Mouse (Mus musculus): ENCODE results near the gene Cebpg. TPM values are rescaled to one million over a fixed set of nuclear protein-coding genes. Genes with fewer than 3 reads are reported as not detected.

Gene Cebpg
- polyA plus RNA-seq, 1 experiment from 2014 or later, result 38.1 TPM

DNA sequence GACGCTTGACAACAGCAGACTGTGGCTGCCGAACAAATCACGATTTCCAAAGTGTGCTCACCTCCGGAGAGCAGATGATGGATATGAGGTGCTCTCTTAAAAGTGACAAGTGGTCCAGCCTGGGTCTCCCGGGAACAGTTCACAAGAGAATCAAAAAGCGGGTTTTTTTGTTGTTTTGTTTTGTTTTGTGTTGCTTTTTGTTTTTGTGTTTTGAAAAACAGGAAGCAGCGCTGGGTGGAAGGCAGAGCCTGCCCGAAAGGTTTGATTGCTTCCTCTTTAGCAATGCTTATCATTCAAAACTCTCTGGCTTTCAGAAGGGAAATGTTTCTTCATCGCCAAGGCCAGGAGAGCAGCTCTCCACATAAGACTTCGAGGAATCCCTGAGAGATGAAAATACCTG is 626 bp upstream of the Cebpg start:
- no peak for DNase-seq (ENCODE audit: low spot score)
- Histone ChIP-seq H3K4me1 (ENCODE audit: control insufficient read depth, insufficient read depth, low read length) (0 out of 2 replicates have a peak, but pooled peaks cover 4% of the 10 kb centered on the region), H3K9me3 (ENCODE audit: control insufficient read depth, low read length) (no peaks in the 10 kb centered on the region), H3K4me2 (ENCODE audit: low read depth, severe bottlenecking) (peak overlapping the region; percentile 79), H3K4me3 (ENCODE audit: low read depth, low read length) (peak overlapping the region; percentile 94), H3K27me3 (ENCODE audit: control insufficient read depth, insufficient read depth, low read length) (no peaks in the 10 kb centered on the region), H3K36me3 (ENCODE audit: control insufficient read depth, insufficient read depth, low read length) (no peaks in the 10 kb centered on the region), H3K27ac (replicated peaks; ENCODE audit: low read depth, low read length) (no peak overlapping the region), H3K9ac (ENCODE audit: low read length) (peak overlapping the region; percentile 35)
- ATAC-seq (ENCODE audit: insufficient number of reproducible peaks, low FRiP score, low TSS enrichment, low read depth), result no peak
- 26% methylated on average over 10 of the region's 10 CpGs for WGBS

DNA sequence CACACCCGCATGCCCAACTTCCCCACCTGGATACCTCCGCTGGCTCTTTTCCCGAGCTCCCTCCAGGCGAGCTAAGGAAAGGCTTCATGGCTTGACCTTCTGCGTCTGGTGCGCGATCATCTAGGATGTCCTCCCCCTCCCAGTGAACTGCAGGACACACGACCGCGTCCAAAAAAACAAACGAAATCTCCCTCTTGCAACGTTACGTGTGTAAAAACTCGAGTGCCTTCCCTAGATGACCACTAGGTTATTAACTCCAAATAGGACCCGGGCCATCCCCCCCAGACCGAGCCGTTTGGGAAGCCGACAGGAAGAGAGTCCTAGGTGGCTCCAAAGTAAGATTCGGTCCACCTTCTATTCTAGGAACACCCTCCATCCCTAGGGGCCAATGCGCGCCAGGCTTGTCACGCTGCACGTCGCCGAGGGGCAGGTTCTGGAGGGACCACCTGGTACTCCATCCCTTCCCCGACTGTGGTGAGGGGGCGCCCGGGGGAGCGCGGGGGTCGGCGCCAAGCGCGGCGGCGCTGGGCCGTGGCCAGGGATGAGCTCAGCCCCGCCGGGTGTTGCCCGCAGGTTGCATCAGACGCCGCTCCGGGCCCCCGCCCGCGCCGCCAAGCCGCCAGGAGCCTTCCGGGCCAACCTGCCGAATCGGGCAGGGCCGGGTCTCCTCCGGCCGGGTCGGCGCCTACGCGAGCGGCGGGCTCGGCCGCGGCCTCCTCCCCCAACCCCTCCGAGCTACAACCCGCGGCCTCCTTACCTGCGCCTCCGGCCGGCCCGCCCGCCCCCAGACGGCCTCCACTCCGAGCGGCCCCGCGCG is 546 bp downstream of the Cebpg start:
- peak; percentile 88 for ATAC-seq (ENCODE audit: insufficient number of reproducible peaks, low FRiP score, low TSS enrichment, low read depth)
- H3K27ac ChIP-seq (replicated peaks; ENCODE audit: low read depth, low read length), result peak overlapping the region; percentile 81
- DNase-seq (ENCODE audit: low spot score), result peak; percentile 60
- H3K9me3 ChIP-seq (ENCODE audit: control insufficient read depth, low read length), result no peaks in the 10 kb centered on the region
- H3K4me1 ChIP-seq (ENCODE audit: control insufficient read depth, insufficient read depth, low read length), result 0 out of 2 replicates have a peak, but pooled peaks cover 4% of the 10 kb centered on the region
- H3K9ac ChIP-seq (ENCODE audit: low read length), result peak overlapping the region; percentile 92
- no peaks in the 10 kb centered on the region; the same call in 1 of the 2 replicates for H3K36me3 ChIP-seq (ENCODE audit: control insufficient read depth, insufficient read depth, low read length)
- H3K4me3 ChIP-seq (ENCODE audit: low read depth, low read length), result peak overlapping the region; percentile 94
- H3K27me3 ChIP-seq (ENCODE audit: control insufficient read depth, insufficient read depth, low read length), result no peaks in the 10 kb centered on the region
- WGBS, result under 1% methylated on average over 63 of the region's 77 CpGs
- H3K4me2 ChIP-seq (ENCODE audit: low read depth, severe bottlenecking), result peak overlapping the region; percentile 79

DNA sequence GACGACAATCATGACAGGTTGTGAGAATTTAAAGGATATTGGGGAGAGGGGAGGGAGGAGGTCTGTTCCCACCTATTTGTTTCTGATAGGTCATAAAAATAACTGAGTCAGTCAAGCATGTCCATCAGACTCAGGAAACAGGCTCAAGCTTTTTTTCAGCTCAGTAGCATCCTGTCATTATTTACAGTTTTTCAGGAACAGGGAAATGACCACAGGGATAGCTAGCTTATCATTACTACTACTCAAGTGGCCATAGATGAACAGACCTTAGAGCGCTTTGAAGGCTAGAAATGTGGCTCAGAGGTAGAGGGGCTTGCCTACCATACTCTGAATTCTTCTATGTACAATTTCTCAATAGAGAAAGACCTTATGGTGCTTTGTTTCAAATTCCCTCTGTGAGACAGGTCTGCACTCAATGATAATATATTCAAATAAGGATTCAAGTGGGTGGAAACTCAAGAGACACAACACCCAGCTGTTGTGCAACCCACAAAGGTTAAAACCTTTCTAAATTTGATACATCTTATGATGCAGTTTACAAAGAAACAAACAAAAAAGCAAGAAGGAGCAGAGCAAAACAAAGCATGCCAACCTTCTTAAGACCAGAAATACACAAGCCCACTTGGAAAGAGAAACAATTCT is 1.3 kb downstream of the Cebpg start:
- H3K4me1 ChIP-seq (ENCODE audit: control insufficient read depth, insufficient read depth, low read length), result 0 out of 2 replicates have a peak, but pooled peaks cover 4% of the 10 kb centered on the region
- H3K9ac ChIP-seq (ENCODE audit: low read length), result peak overlapping the region; percentile 92
- H3K9me3 ChIP-seq (ENCODE audit: control insufficient read depth, low read length), result no peaks in the 10 kb centered on the region
- peak overlapping the region; percentile 79 for H3K4me2 ChIP-seq (ENCODE audit: low read depth, severe bottlenecking)
- peak overlapping the region; percentile 94 for H3K4me3 ChIP-seq (ENCODE audit: low read depth, low read length)
- 53% methylated on average over 2 of the region's 2 CpGs for WGBS
- DNase-seq (ENCODE audit: low spot score) (no peak), ATAC-seq (ENCODE audit: insufficient number of reproducible peaks, low FRiP score, low TSS enrichment, low read depth) (no peak)
- H3K36me3 ChIP-seq (ENCODE audit: control insufficient read depth, insufficient read depth, low read length), result peaks cover 5% of the 10 kb centered on the region; the same call in 1 of the 2 replicates
- no peaks in the 10 kb centered on the region for H3K27me3 ChIP-seq (ENCODE audit: control insufficient read depth, insufficient read depth, low read length)
- H3K27ac ChIP-seq (replicated peaks; ENCODE audit: low read depth, low read length), result no peak overlapping the region

- Histone ChIP-seq H3K4me1 (ENCODE audit: control insufficient read depth, insufficient read depth, low read length) (0 out of 2 replicates have a peak, but pooled peaks cover 4% of the 10 kb centered on the region), H3K4me2 (ENCODE audit: low read depth, severe bottlenecking) (no peak overlapping the region), H3K9ac (ENCODE audit: low read length) (no peak overlapping the region), H3K4me3 (ENCODE audit: low read depth, low read length) (no peak overlapping the region), H3K9me3 (ENCODE audit: control insufficient read depth, low read length) (no peaks in the 10 kb centered on the region), H3K27me3 (ENCODE audit: control insufficient read depth, insufficient read depth, low read length) (no peaks in the 10 kb centered on the region), H3K36me3 (ENCODE audit: control insufficient read depth, insufficient read depth, low read length) (peaks cover 5% of the 10 kb centered on the region; the same call in 1 of the 2 replicates), H3K27ac (replicated peaks; ENCODE audit: low read depth, low read length) (no peak overlapping the region)
- DNase-seq (ENCODE audit: low spot score), result no peak
- 88% methylated on average over 1 of the region's 1 CpGs for WGBS
- ATAC-seq (ENCODE audit: insufficient number of reproducible peaks, low FRiP score, low TSS enrichment, low read depth), result no peak
Observed at GRCm38 (mm10) chr7:35054286-35054685, 2.1 kb downstream of the Cebpg start.

- Histone ChIP-seq H3K27ac (replicated peaks; ENCODE audit: low read depth, low read length) (no peak overlapping the region), H3K4me3 (ENCODE audit: low read depth, low read length) (no peak overlapping the region), H3K9me3 (ENCODE audit: control insufficient read depth, low read length) (no peaks in the 10 kb centered on the region), H3K9ac (ENCODE audit: low read length) (no peak overlapping the region), H3K27me3 (ENCODE audit: control insufficient read depth, insufficient read depth, low read length) (no peaks in the 10 kb centered on the region), H3K4me1 (ENCODE audit: control insufficient read depth, insufficient read depth, low read length) (0 out of 2 replicates have a peak, but pooled peaks cover 4% of the 10 kb centered on the region), H3K4me2 (ENCODE audit: low read depth, severe bottlenecking) (no peak overlapping the region), H3K36me3 (ENCODE audit: control insufficient read depth, insufficient read depth, low read length) (peaks cover 5% of the 10 kb centered on the region; the same call in 1 of the 2 replicates)
- ATAC-seq (ENCODE audit: insufficient number of reproducible peaks, low FRiP score, low TSS enrichment, low read depth) (no peak), DNase-seq (ENCODE audit: low spot score) (no peak)
- 94% methylated on average over 3 of the region's 3 CpGs for WGBS
Observed at GRCm38 (mm10) chr7:35053161-35053560, 3.2 kb downstream of the Cebpg start.

DNA sequence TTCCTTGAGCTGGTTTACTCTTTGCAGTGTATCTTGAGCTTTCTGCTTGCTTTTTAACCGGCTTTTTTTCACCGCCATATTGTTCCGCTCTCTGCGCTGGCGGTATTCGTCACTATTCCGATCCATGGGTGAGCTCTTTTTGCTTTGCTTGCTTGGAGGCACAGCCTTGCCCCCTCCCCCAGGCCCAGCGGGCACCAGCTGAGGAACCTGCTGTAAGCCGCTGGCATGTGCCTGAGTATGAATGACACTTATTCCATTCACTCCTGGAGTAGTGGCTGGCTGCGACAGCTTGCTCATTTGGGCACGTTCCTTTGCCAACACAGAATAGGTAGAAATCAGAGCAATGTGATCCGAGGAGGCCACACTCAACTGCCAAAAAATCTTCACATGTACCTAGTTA is 5.8 kb downstream of the Cebpg start:
- Histone ChIP-seq H3K27me3 (ENCODE audit: control insufficient read depth, insufficient read depth, low read length) (no peaks in the 10 kb centered on the region), H3K9ac (ENCODE audit: low read length) (no peak overlapping the region), H3K4me3 (ENCODE audit: low read depth, low read length) (no peak overlapping the region), H3K4me1 (ENCODE audit: control insufficient read depth, insufficient read depth, low read length) (0 out of 2 replicates have a peak, but pooled peaks cover 4% of the 10 kb centered on the region), H3K9me3 (ENCODE audit: control insufficient read depth, low read length) (no peaks in the 10 kb centered on the region), H3K27ac (replicated peaks; ENCODE audit: low read depth, low read length) (no peak overlapping the region), H3K36me3 (ENCODE audit: control insufficient read depth, insufficient read depth, low read length) (peaks cover 8% of the 10 kb centered on the region), H3K4me2 (ENCODE audit: low read depth, severe bottlenecking) (no peak overlapping the region)
- ATAC-seq (ENCODE audit: insufficient number of reproducible peaks, low FRiP score, low TSS enrichment, low read depth), result no peak
- 95% methylated on average over 12 of the region's 12 CpGs for WGBS
- no peak for DNase-seq (ENCODE audit: low spot score)

GRCm38 (mm10) chr7:35046091-35046490 is 10.3 kb downstream of the Cebpg start:
- no peak overlapping the region for H3K4me2 ChIP-seq (ENCODE audit: low read depth, severe bottlenecking)
- peaks cover 11% of the 10 kb centered on the region for H3K4me1 ChIP-seq (ENCODE audit: control insufficient read depth, insufficient read depth, low read length)
- no peak for DNase-seq (ENCODE audit: low spot score)
- no peaks in the 10 kb centered on the region for H3K27me3 ChIP-seq (ENCODE audit: control insufficient read depth, insufficient read depth, low read length)
- ATAC-seq (ENCODE audit: insufficient number of reproducible peaks, low FRiP score, low TSS enrichment, low read depth), result no peak
- H3K4me3 ChIP-seq (ENCODE audit: low read depth, low read length), result no peak overlapping the region
- H3K27ac ChIP-seq (replicated peaks; ENCODE audit: low read depth, low read length), result no peak overlapping the region
- H3K9ac ChIP-seq (ENCODE audit: low read length), result no peak overlapping the region
- peaks cover 14% of the 10 kb centered on the region for H3K36me3 ChIP-seq (ENCODE audit: control insufficient read depth, insufficient read depth, low read length)
- H3K9me3 ChIP-seq (ENCODE audit: control insufficient read depth, low read length), result no peaks in the 10 kb centered on the region
- WGBS, result 96% methylated on average over 4 of the region's 4 CpGs

DNA sequence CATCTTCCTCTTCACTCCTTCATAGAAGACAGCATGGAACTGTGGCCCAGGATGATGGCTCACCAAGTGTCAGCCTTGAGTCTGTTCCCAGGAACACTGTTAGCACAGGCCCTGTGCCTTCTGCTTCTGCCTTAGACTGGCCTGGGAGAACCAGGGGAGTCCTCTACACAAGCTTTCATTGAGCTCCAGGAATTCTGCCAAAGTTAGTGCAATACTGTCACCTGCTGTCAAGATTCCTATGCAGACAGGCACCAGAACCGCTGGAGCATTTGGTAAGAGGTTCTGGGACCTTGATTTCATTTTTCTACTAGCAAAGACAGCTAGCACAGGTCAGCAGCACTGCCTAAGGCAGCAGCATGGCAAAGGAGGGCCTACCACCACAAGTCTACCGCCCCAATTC is 11.7 kb downstream of the Cebpg start:
- ATAC-seq (ENCODE audit: insufficient number of reproducible peaks, low FRiP score, low TSS enrichment, low read depth), result no peak
- WGBS, result 98% methylated on average over 2 of the region's 2 CpGs

More for the DNA sequence above, 11.7 kb downstream of the Cebpg start:
- no peak overlapping the region for H3K27ac ChIP-seq (replicated peaks; ENCODE audit: low read depth, low read length)
- no peak overlapping the region for H3K4me3 ChIP-seq (ENCODE audit: low read depth, low read length)
- no peak overlapping the region for H3K4me2 ChIP-seq (ENCODE audit: low read depth, severe bottlenecking)
- H3K4me1 ChIP-seq (ENCODE audit: control insufficient read depth, insufficient read depth, low read length), result peaks cover 11% of the 10 kb centered on the region
- no peaks in the 10 kb centered on the region for H3K9me3 ChIP-seq (ENCODE audit: control insufficient read depth, low read length)
- H3K9ac ChIP-seq (ENCODE audit: low read length), result no peak overlapping the region
- H3K36me3 ChIP-seq (ENCODE audit: control insufficient read depth, insufficient read depth, low read length), result peaks cover 12% of the 10 kb centered on the region
- no peaks in the 10 kb centered on the region for H3K27me3 ChIP-seq (ENCODE audit: control insufficient read depth, insufficient read depth, low read length)
- no peak for DNase-seq (ENCODE audit: low spot score)

All from limb, embryonic 11.5 days (tissue).